Mouse (Mus musculus): ENCODE data around the gene Ubac2. TPM values are rescaled to one million over a fixed set of nuclear protein-coding genes. Genes with fewer than 3 reads are reported as not detected.
A peak's percentile ranks its signal among the peaks of the same experiment; 100 is the strongest.

The Ubac2 gene
- total and polyA plus RNA-seq, 3 experiments: 25.0 to 50.8 (median 37.2) TPM

DNA sequence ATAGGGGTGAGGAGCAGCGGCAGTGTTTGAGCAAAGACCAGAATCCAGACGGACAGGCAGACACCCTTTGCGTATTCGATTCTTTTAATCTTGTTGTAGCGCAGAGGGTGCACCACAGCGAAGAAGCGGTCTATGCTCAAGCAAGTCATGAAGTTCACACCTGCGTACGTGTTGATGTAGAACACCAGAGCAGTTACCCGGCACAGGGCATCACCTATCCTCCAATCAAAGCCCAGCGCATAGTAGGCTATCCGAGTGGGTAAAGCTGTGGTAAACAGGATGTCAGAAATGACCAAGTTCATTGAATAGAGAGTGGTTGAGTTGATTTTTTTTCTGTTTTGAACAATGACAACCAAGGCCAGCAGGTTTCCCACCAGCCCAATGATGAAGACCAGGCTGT, 76.2 kb downstream of the Ubac2 start:
- no peak for TF ChIP-seq GATA2 (IDR thresholded peaks at IDR 0.05; ENCODE audit: borderline replicate concordance, low read depth, low read length)
- TF ChIP-seq POLR2AphosphoS5 (IDR thresholded peaks at IDR 0.05; ENCODE audit: insufficient replicate concordance, low read depth, low read length): no peak
- no peak for TF ChIP-seq TAL1 (conservative IDR thresholded peaks at IDR 0.05; ENCODE audit: low read depth, low read length)
- no peak for TF ChIP-seq GATA1 (IDR thresholded peaks at IDR 0.05; ENCODE audit: borderline replicate concordance, low read length)
- TF ChIP-seq CTCF (IDR thresholded peaks at IDR 0.05; ENCODE audit: low read depth, low read length): no peak
- Histone ChIP-seq H3K27me3 (ENCODE audit: insufficient read depth, low read length) (no peaks in the 10 kb centered on the region), H3K9me3 (replicated peaks) (no peaks in the 10 kb centered on the region), H3K36me3 (replicated peaks) (peaks cover 36% of the 10 kb centered on the region), H3K4me3 (ENCODE audit: low read depth, low read length) (no peak overlapping the region), H3K4me1 (ENCODE audit: insufficient read depth, low read depth, low read length) (peaks cover 43% of the 10 kb centered on the region)
- DNase-seq (ENCODE audit: low spot score) (no peak), ATAC-seq (ENCODE audit: extremely low read depth, insufficient number of reproducible peaks, low FRiP score, poor library complexity, severe bottlenecking) (no peak)

DNA sequence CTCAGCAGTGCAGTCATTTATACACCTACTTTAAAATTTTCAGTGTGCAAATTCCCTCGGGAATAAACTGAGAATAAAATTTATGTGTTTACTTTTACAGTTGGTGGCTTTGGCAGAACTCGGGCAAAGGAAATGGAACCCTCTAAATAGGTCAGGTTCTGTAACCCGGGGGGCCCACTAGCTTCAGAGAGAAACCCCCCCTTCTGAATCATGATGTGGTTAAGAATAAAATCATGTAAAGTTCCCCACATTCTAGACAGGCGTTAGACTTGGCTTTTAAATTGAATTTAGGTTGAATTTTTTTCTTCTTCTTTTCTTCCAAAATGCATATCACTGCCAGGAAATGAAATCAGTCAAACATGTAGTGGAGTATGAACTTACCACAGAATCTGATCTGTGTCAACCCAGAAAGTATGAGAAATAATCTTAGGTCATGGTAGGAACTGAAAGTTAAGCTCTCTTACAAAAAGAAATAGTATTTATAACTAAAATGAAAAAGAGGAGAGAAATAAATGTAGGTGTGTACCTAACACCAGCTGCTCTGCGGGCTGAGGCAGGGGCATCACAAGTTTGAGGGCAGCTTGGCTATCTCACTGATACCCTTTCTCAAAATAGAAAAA, 76.9 kb downstream of the Ubac2 start:
- Histone ChIP-seq H3K27me3 (ENCODE audit: insufficient read depth, low read length) (no peaks in the 10 kb centered on the region), H3K36me3 (replicated peaks) (peaks cover 32% of the 10 kb centered on the region), H3K4me3 (ENCODE audit: low read depth, low read length) (no peak overlapping the region), H3K4me1 (ENCODE audit: insufficient read depth, low read depth, low read length) (peaks cover 38% of the 10 kb centered on the region), H3K9me3 (replicated peaks) (no peaks in the 10 kb centered on the region)
- no peak for TF ChIP-seq CTCF (IDR thresholded peaks at IDR 0.05; ENCODE audit: low read depth, low read length)
- TF ChIP-seq TAL1 (conservative IDR thresholded peaks at IDR 0.05; ENCODE audit: low read depth, low read length): no peak
- TF ChIP-seq GATA2 (IDR thresholded peaks at IDR 0.05; ENCODE audit: borderline replicate concordance, low read depth, low read length): no peak
- TF ChIP-seq GATA1 (IDR thresholded peaks at IDR 0.05; ENCODE audit: borderline replicate concordance, low read length): no peak
- TF ChIP-seq POLR2AphosphoS5 (IDR thresholded peaks at IDR 0.05; ENCODE audit: insufficient replicate concordance, low read depth, low read length): no peak
- no peak for DNase-seq (ENCODE audit: low spot score)
- ATAC-seq (ENCODE audit: extremely low read depth, insufficient number of reproducible peaks, low FRiP score, poor library complexity, severe bottlenecking): no peak

DNA sequence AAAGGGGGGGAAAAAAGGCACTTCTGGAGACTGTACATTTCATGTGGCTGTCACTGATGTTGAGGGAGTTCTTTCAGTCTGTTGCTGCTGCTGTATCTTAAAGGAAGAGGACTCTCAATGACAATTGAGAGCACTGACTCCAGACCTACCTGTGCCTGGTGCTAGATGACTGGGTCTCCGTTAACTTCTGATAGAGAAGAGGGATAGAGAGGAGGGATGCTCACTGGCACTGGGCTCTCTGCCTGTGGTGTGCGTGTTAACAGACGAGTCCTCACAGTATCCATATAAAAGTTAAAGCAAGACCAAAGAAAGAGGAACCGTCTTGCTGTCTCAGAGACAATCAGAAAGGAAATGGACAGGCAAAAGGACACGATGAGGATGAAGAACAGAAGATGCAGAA, 77.9 kb downstream of the Ubac2 start:
- Histone ChIP-seq H3K9me3 (replicated peaks) (no peaks in the 10 kb centered on the region), H3K4me3 (ENCODE audit: low read depth, low read length) (no peak overlapping the region), H3K36me3 (replicated peaks) (peaks cover 38% of the 10 kb centered on the region), H3K4me1 (ENCODE audit: insufficient read depth, low read depth, low read length) (peaks cover 44% of the 10 kb centered on the region), H3K27me3 (ENCODE audit: insufficient read depth, low read length) (no peaks in the 10 kb centered on the region)
- ATAC-seq (ENCODE audit: extremely low read depth, insufficient number of reproducible peaks, low FRiP score, poor library complexity, severe bottlenecking): no peak
- no peak for TF ChIP-seq GATA2 (IDR thresholded peaks at IDR 0.05; ENCODE audit: borderline replicate concordance, low read depth, low read length)
- TF ChIP-seq POLR2AphosphoS5 (IDR thresholded peaks at IDR 0.05; ENCODE audit: insufficient replicate concordance, low read depth, low read length): no peak
- TF ChIP-seq CTCF (IDR thresholded peaks at IDR 0.05; ENCODE audit: low read depth, low read length): no peak
- TF ChIP-seq GATA1 (IDR thresholded peaks at IDR 0.05; ENCODE audit: borderline replicate concordance, low read length): no peak
- no peak for TF ChIP-seq TAL1 (conservative IDR thresholded peaks at IDR 0.05; ENCODE audit: low read depth, low read length)
- no peak for DNase-seq (ENCODE audit: low spot score)

DNA sequence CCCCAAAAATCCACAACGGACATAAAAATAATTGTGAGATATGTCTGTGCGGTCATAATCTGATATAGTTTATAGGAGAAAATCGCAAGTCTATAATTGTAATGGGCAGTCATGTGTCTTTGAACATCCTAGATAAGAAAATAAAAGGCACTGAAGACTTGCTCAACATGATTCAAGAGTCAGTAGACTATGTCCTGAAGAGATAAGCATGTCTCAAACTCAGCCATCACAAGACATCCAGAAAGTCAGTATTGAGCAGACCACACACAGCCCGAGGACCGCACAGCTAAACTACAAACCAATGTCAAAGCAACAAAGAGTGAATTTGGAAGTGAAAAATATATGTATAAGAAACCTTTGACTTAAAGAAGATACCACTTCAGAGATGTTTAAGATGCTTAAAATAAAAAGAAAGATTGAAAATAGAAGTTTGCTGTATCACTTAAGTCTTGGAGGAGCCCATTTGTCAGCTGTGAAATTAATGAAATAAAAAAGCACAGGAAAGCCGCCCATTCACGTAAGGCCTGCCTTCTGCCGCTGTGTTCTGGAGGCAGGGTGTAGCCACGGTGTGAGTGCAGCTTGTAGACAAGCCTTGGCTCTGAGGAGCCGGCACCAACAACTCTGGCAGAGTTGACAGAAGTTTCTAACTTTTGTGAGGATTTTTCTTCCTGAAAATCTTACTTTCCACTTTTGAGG, 78.9 kb downstream of the Ubac2 start:
- no peak for DNase-seq (ENCODE audit: low spot score)
- Histone ChIP-seq H3K4me3 (ENCODE audit: low read depth, low read length) (no peak overlapping the region), H3K36me3 (replicated peaks) (peaks cover 41% of the 10 kb centered on the region), H3K9me3 (replicated peaks) (no peaks in the 10 kb centered on the region), H3K27me3 (ENCODE audit: insufficient read depth, low read length) (no peaks in the 10 kb centered on the region), H3K4me1 (ENCODE audit: insufficient read depth, low read depth, low read length) (peaks cover 36% of the 10 kb centered on the region)
- ATAC-seq (ENCODE audit: extremely low read depth, insufficient number of reproducible peaks, low FRiP score, poor library complexity, severe bottlenecking): peak; percentile 87
- TF ChIP-seq TAL1 (conservative IDR thresholded peaks at IDR 0.05; ENCODE audit: low read depth, low read length) (no peak), GATA2 (IDR thresholded peaks at IDR 0.05; ENCODE audit: borderline replicate concordance, low read depth, low read length) (no peak), POLR2AphosphoS5 (IDR thresholded peaks at IDR 0.05; ENCODE audit: insufficient replicate concordance, low read depth, low read length) (no peak), CTCF (IDR thresholded peaks at IDR 0.05; ENCODE audit: low read depth, low read length) (no peak), GATA1 (IDR thresholded peaks at IDR 0.05; ENCODE audit: borderline replicate concordance, low read length) (no peak)

DNA sequence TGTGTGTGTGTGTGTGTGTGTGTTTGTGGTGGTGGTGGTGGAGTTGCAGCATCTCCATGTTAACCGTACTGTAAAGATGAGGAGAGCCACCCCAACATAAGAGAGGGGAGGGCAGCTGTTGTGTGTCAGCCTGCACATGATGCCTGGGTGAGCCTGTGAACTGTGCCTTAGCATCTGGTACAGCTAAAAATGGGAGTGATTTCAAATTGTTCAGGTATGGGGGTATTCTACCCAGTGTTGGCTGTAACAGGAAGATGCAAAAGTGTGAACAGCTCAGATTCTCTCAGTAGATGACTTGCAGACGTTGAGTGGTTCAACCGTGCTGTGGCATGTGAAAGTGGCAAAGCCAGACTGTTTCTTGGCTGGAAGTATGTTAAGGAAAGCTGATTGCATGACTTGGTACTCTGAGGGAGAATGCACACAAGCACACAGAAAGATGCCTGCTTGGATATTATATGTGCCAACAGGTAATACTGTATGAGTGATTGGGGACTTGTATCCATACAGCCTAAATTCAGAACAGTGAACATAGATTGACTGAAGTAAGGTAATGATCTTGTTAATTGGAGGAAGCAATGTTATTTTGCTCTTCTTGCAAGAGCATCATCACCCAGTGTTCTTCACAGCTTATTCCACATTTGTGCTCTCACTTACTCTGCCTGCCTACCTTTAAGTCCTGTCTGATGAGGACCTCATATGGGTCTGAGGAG, 79.8 kb downstream of the Ubac2 start:
- Histone ChIP-seq H3K36me3 (replicated peaks) (peaks cover 41% of the 10 kb centered on the region), H3K9me3 (replicated peaks) (no peaks in the 10 kb centered on the region), H3K4me1 (ENCODE audit: insufficient read depth, low read depth, low read length) (peaks cover 36% of the 10 kb centered on the region), H3K27me3 (ENCODE audit: insufficient read depth, low read length) (no peaks in the 10 kb centered on the region), H3K4me3 (ENCODE audit: low read depth, low read length) (no peak overlapping the region)
- ATAC-seq (ENCODE audit: extremely low read depth, insufficient number of reproducible peaks, low FRiP score, poor library complexity, severe bottlenecking) (no peak), DNase-seq (ENCODE audit: low spot score) (no peak)
- TF ChIP-seq TAL1 (conservative IDR thresholded peaks at IDR 0.05; ENCODE audit: low read depth, low read length) (no peak), GATA1 (IDR thresholded peaks at IDR 0.05; ENCODE audit: borderline replicate concordance, low read length) (no peak), CTCF (IDR thresholded peaks at IDR 0.05; ENCODE audit: low read depth, low read length) (no peak), POLR2AphosphoS5 (IDR thresholded peaks at IDR 0.05; ENCODE audit: insufficient replicate concordance, low read depth, low read length) (no peak), GATA2 (IDR thresholded peaks at IDR 0.05; ENCODE audit: borderline replicate concordance, low read depth, low read length) (no peak)
